Mouse (Mus musculus): Measurements from ENCODE around the gene Slc41a1. TPM values are rescaled to one million over a fixed set of nuclear protein-coding genes. Genes with fewer than 3 reads are reported as not detected.

The Slc41a1 gene
- polyA plus RNA-seq, 2 experiments = 0.83 to 1.3 TPM

GRCm38 (mm10) chr1:131801071-131801470 is 26.2 kb upstream of the Slc41a1 start:
- Histone ChIP-seq H3K4me1 (replicated peaks; ENCODE audit: control insufficient read depth in 2 of 2, insufficient read depth in 2 of 2, low read length in 1 of 2) (no peaks in the 10 kb centered on the region; a peak in 1 of 4 replicates), H3K4me3 (ENCODE audit: insufficient read depth in 1 of 2, low read depth in 2 of 2, low read length in 2 of 2) (no peak overlapping the region), H3K27ac (no peak overlapping the region), H3K9ac (replicated peaks) (no peak overlapping the region), H3K9me3 (ENCODE audit: control insufficient read depth, low read length) (no peaks in the 10 kb centered on the region), H3K4me2 (ENCODE audit: low read depth) (no peak overlapping the region), H3K27me3 (ENCODE audit: control insufficient read depth, insufficient read depth, low read length) (peaks cover 10% of the 10 kb centered on the region), H3K36me3 (replicated peaks; ENCODE audit: control insufficient read depth, insufficient read depth, low read depth) (no peaks in the 10 kb centered on the region)
- 74% methylated on average over 8 of the region's 8 CpGs for WGBS (ENCODE audit: insufficient replicate concordance)
- TF ChIP-seq CTCF (IDR thresholded peaks at IDR 0.05; ENCODE audit: low read depth) (no peak), EP300 (IDR thresholded peaks at IDR 0.05; ENCODE audit: low read depth) (no peak)
- DNase-seq (ENCODE audit: low read depth in 3 of 3, low spot score in 3 of 3) (no peak), ATAC-seq (ENCODE audit: insufficient read depth) (no peak)

GRCm38 (mm10) chr1:131802652-131803051 is 24.6 kb upstream of the Slc41a1 start:
- Histone ChIP-seq H3K4me1 (replicated peaks; ENCODE audit: control insufficient read depth in 2 of 2, insufficient read depth in 2 of 2, low read length in 1 of 2) (no peaks in the 10 kb centered on the region), H3K27ac (no peak overlapping the region), H3K9me3 (ENCODE audit: control insufficient read depth, low read length) (no peaks in the 10 kb centered on the region), H3K4me3 (ENCODE audit: insufficient read depth in 1 of 2, low read depth in 2 of 2, low read length in 2 of 2) (no peak overlapping the region), H3K36me3 (replicated peaks; ENCODE audit: control insufficient read depth, insufficient read depth, low read depth) (no peaks in the 10 kb centered on the region), H3K27me3 (ENCODE audit: control insufficient read depth, insufficient read depth, low read length) (peaks cover 2% of the 10 kb centered on the region), H3K4me2 (ENCODE audit: low read depth) (no peak overlapping the region), H3K9ac (replicated peaks) (no peak overlapping the region)
- DNase-seq (ENCODE audit: low read depth in 3 of 3, low spot score in 3 of 3) = no peak
- 63% methylated on average over 5 of the region's 5 CpGs for WGBS (ENCODE audit: insufficient replicate concordance)
- ATAC-seq (ENCODE audit: insufficient read depth) = no peak
- TF ChIP-seq EP300 (IDR thresholded peaks at IDR 0.05; ENCODE audit: low read depth) (no peak), CTCF (IDR thresholded peaks at IDR 0.05; ENCODE audit: low read depth) (no peak)

- Histone ChIP-seq H3K36me3 (replicated peaks; ENCODE audit: control insufficient read depth, insufficient read depth, low read depth) (no peaks in the 10 kb centered on the region), H3K27me3 (ENCODE audit: control insufficient read depth, insufficient read depth, low read length) (no peaks in the 10 kb centered on the region), H3K4me3 (ENCODE audit: insufficient read depth in 1 of 2, low read depth in 2 of 2, low read length in 2 of 2) (no peak overlapping the region), H3K9me3 (ENCODE audit: control insufficient read depth, low read length) (no peaks in the 10 kb centered on the region), H3K27ac (no peak overlapping the region), H3K4me2 (ENCODE audit: low read depth) (no peak overlapping the region), H3K9ac (replicated peaks) (no peak overlapping the region), H3K4me1 (replicated peaks; ENCODE audit: control insufficient read depth in 2 of 2, insufficient read depth in 2 of 2, low read length in 1 of 2) (no peaks in the 10 kb centered on the region)
- ATAC-seq (ENCODE audit: insufficient read depth) = no peak
- WGBS (ENCODE audit: insufficient replicate concordance) = 71% methylated on average over 3 of the region's 3 CpGs
- no peak for TF ChIP-seq EP300 (IDR thresholded peaks at IDR 0.05; ENCODE audit: low read depth)
- no peak for TF ChIP-seq CTCF (IDR thresholded peaks at IDR 0.05; ENCODE audit: low read depth)
- DNase-seq (ENCODE audit: low read depth in 3 of 3, low spot score in 3 of 3) = no peak
These were observed 23.1 kb upstream of the Slc41a1 start for GRCm38 (mm10) chr1:131804166-131804565.

GRCm38 (mm10) chr1:131808986-131809385 is 18.3 kb upstream of the Slc41a1 start:
- H3K9me3 ChIP-seq (ENCODE audit: control insufficient read depth, low read length) = no peaks in the 10 kb centered on the region
- H3K9ac ChIP-seq (replicated peaks) = no peak overlapping the region
- H3K36me3 ChIP-seq (replicated peaks; ENCODE audit: control insufficient read depth, insufficient read depth, low read depth) = no peaks in the 10 kb centered on the region
- TF ChIP-seq CTCF (IDR thresholded peaks at IDR 0.05; ENCODE audit: low read depth) = no peak
- no peak for TF ChIP-seq EP300 (IDR thresholded peaks at IDR 0.05; ENCODE audit: low read depth)
- H3K27ac ChIP-seq = no peak overlapping the region
- 47% methylated on average over 1 of the region's 1 CpGs for WGBS (ENCODE audit: insufficient replicate concordance)
- DNase-seq (ENCODE audit: low read depth in 3 of 3, low spot score in 3 of 3) (no peak), ATAC-seq (ENCODE audit: insufficient read depth) (no peak)
- H3K4me2 ChIP-seq (ENCODE audit: low read depth) = no peak overlapping the region
- no peaks in the 10 kb centered on the region for H3K27me3 ChIP-seq (ENCODE audit: control insufficient read depth, insufficient read depth, low read length)
- H3K4me3 ChIP-seq (ENCODE audit: insufficient read depth in 1 of 2, low read depth in 2 of 2, low read length in 2 of 2) = no peak overlapping the region
- H3K4me1 ChIP-seq (replicated peaks; ENCODE audit: control insufficient read depth in 2 of 2, insufficient read depth in 2 of 2, low read length in 1 of 2) = no peaks in the 10 kb centered on the region

- Histone ChIP-seq H3K4me2 (ENCODE audit: low read depth) (no peak overlapping the region), H3K9me3 (ENCODE audit: control insufficient read depth, low read length) (no peaks in the 10 kb centered on the region), H3K27me3 (ENCODE audit: control insufficient read depth, insufficient read depth, low read length) (no peaks in the 10 kb centered on the region), H3K36me3 (replicated peaks; ENCODE audit: control insufficient read depth, insufficient read depth, low read depth) (no peaks in the 10 kb centered on the region), H3K27ac (no peak overlapping the region), H3K4me3 (ENCODE audit: insufficient read depth in 1 of 2, low read depth in 2 of 2, low read length in 2 of 2) (no peak overlapping the region), H3K9ac (replicated peaks) (no peak overlapping the region), H3K4me1 (replicated peaks; ENCODE audit: control insufficient read depth in 2 of 2, insufficient read depth in 2 of 2, low read length in 1 of 2) (no peaks in the 10 kb centered on the region)
- TF ChIP-seq CTCF (IDR thresholded peaks at IDR 0.05; ENCODE audit: low read depth) (no peak), EP300 (IDR thresholded peaks at IDR 0.05; ENCODE audit: low read depth) (no peak)
- ATAC-seq (ENCODE audit: insufficient read depth) (no peak), DNase-seq (ENCODE audit: low read depth in 3 of 3, low spot score in 3 of 3) (no peak)
- WGBS (ENCODE audit: insufficient replicate concordance) = 47% methylated on average over 2 of the region's 2 CpGs
These were observed 17.6 kb upstream of the Slc41a1 start for GRCm38 (mm10) chr1:131809651-131810050.

Data from liver, embryonic 14.5 days (tissue).